Mouse (Mus musculus) MEL (cell line): ENCODE measurements at regions not wholly inside any gene's neighbourhood (a gene's known extent, or its start where the extent isn't known, plus 50 kb on each side); places are given as distances from the start of the nearest gene placed in this dataset.

ENCODE experiments used
- CHD1 ChIP-seq: IDR thresholded peaks from 2 replicates; pipeline ENCODE4 v1.6.1; 2012; ENCODE audit warnings: low read depth, mild to moderate bottlenecking, inconsistent platforms, low read length, improper control_type of control experiment
- CTCF ChIP-seq, 3 experiments: IDR thresholded peaks in 2 of 3; conservative IDR thresholded peaks in 1 of 3; 2 replicates each; pipeline ENCODE4 v1.5.1; 2011 to 2012; ENCODE audit warnings: low read length in 3 of 3, low read depth in 2 of 3, mild to moderate bottlenecking in 2 of 3, improper control_type of control experiment in 1 of 3, inconsistent platforms in 1 of 3, mixed read lengths in 1 of 3, moderate library complexity in 1 of 3; ENCODE audit not compliant: control insufficient read depth in 1 of 3, insufficient read depth in 1 of 3, poor library complexity in 1 of 3, severe bottlenecking in 1 of 3
- MYB ChIP-seq: IDR thresholded peaks from 2 replicates; pipeline ENCODE4 v1.6.1; 2011; ENCODE audit warnings: mild to moderate bottlenecking, low read depth, low read length, improper control_type of control experiment
- MYC ChIP-seq: IDR thresholded peaks from 2 replicates; pipeline ENCODE4 v1.6.1; 2011; ENCODE audit warnings: low read depth, mild to moderate bottlenecking, low read length, improper control_type of control experiment, moderate library complexity
- USF2 ChIP-seq, 2 experiments: IDR thresholded peaks; 2 replicates each; pipeline ENCODE4 v1.6.1; 2011 to 2012; ENCODE audit warnings: improper control_type of control experiment in 2 of 2, low read length in 2 of 2, borderline replicate concordance in 1 of 2, inconsistent platforms in 1 of 2, low read depth in 1 of 2, mild to moderate bottlenecking in 1 of 2; ENCODE audit not compliant: insufficient read depth in 1 of 2

DNA sequence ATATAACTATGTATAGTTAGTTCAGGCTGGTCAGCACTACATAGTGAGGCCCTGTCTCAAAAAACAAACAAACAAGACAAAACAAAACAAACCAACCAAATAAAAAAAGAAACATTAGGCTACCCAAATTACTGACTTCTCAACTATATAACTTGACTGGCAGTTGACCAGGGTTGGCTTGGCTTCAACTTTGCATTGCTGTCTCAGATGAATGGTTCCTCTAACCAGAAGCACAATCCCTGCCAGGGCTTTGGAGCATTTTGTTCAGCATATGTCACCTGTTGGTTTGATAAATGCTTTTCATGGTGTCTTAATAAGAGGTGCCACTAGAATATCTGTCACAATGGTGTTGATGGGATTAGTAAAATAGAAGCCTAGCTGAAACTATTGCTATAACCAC is 217.1 kb upstream of the Eci2 start:
- TF ChIP-seq USF2 (IDR thresholded peaks at IDR 0.05; ENCODE audit: borderline replicate concordance in 1 of 2, insufficient read depth in 1 of 2, low read depth in 1 of 2, low read length in 2 of 2) (no peak), CTCF (IDR thresholded peaks at IDR 0.05 in 2 of 3, conservative IDR thresholded peaks at IDR 0.05 in 1 of 3; ENCODE audit: control insufficient read depth in 1 of 3, insufficient read depth in 1 of 3, low read depth in 2 of 3, low read length in 3 of 3, poor library complexity in 1 of 3, severe bottlenecking in 1 of 3) (no peak), MYB (no peak), MYC (no peak), CHD1 (no peak)
